Mouse (Mus musculus): ENCODE measurements at regions not wholly inside any gene's neighbourhood (a gene's known extent, or its start where the extent isn't known, plus 50 kb on each side); places are given as distances from the start of the nearest gene placed in this dataset.

GRCm38 (mm10) chr14:25270227-25270876 is 188.6 kb upstream of the Zmiz1 start:
- no peak for TF ChIP-seq CTCF (IDR thresholded peaks at IDR 0.05; ENCODE audit: low read depth, low read length)
- TF ChIP-seq POLR2A (IDR thresholded peaks at IDR 0.05; ENCODE audit: insufficient read depth, low read length) = no peak
